Mouse (Mus musculus) bone marrow, adult 2 months (tissue): ENCODE measurements around the gene Rars.

Experiments used
- CTCF ChIP-seq: fragments of 200-500 bp; IDR thresholded peaks from 2 replicates; pipeline ENCODE4 v1.5.1; 2011; ENCODE audit warnings: low read length, control low read depth; ENCODE audit not compliant: control insufficient read depth, insufficient read depth
- POLR2A ChIP-seq: fragments of 200-500 bp; IDR thresholded peaks from 2 replicates; pipeline ENCODE4 v1.6.1; 2011; ENCODE audit warnings: low read depth, mild to moderate bottlenecking, control low read depth, low read length, borderline replicate concordance; ENCODE audit not compliant: control insufficient read depth

DNA sequence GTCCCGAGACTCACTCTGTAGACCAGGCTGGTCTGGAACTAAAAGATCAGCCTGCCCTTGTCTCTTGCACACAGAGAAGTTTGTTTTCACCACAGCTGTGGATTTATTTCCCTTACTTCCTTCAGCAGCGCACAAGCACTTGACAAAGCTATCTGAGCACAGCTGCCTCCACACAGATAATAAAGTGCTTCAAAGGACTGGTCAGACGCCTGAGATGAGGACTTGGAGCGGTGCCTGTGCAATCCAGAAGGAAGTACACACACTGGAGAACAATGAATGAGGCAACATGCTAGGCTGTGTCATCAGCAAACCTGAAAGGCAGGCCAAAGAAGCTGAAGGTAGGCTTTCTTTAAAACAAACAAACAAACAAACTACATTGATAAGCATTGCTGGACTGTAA is 2.2 kb downstream of the Rars start:
- no peak for TF ChIP-seq CTCF
- no peak for TF ChIP-seq POLR2A
